Mouse (Mus musculus) right cerebral cortex, postnatal 4 days (tissue): ENCODE measurements around the gene Crim1.

Experiments
- DNase-seq: peaks from one replicate; pipeline ENCODE4 v3.0.0-alpha.2; 2022

Crim1 gene

GRCm38 (mm10) chr17:78331438-78331837 lies 131.4 kb downstream of the Crim1 start:
- no peak for DNase-seq

DNA sequence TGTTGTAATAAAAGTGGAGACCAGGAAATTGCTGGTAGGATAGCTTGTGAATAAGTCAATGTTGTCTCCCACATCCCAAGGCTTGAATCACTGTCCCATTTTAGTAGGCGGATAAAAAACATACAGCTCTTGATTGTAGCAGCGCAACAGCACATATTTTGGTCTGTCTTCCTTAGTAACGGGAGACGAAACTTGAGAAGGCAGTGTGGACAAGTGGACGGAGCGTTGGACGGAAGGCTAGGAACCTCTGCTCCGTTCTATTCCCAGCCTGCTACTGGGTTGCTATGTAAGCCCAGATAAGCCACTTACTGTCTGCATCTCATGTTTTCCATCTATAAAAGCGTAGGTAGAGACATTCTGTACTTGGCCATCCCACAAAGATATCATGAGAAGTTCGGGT lies 133.2 kb downstream of the Crim1 start:
- no peak for DNase-seq

- no peak for DNase-seq
These were observed 135.2 kb downstream of the Crim1 start for GRCm38 (mm10) chr17:78335250-78335649.

DNA sequence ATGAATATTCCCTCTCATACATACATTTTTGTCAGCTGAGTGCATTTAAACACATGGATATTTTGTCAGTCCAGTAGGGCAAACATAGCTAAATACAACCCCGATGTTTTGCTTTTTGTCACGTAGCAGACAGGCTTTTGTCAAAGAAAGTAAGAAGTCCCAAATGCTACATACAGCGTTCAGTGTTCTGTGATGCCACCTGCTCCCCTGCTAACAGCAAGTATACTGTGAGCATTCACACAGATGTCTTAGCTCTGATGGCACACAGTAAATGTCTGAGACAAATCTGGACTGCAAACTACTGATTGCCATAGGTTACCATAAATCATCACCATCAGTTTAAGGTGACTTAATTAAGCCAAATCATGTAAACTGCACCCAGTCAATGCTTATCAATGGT lies 143.6 kb downstream of the Crim1 start:
- DNase-seq: no peak

GRCm38 (mm10) chr17:78347111-78347801 lies 147.2 kb downstream of the Crim1 start:
- no peak for DNase-seq

GRCm38 (mm10) chr17:78351676-78352499 lies 151.8 kb downstream of the Crim1 start:
- no peak for DNase-seq

DNA sequence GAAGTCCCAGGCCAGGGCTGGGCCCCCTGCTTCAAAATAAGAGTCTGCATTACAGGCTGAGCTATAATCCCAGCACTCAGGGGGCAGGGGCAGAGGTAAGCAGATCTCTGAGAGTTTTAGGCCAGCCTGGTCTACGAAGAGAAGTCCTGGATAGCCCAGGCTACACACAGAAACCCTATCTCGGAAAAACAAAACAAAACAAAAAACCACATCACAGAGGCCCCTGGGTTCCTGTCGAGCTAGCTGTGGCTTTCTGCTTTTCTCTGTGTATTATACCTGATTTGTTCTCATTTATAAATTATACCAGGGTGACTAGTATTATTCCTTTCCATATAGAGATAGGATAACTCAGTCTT lies 152.4 kb downstream of the Crim1 start:
- no peak for DNase-seq

DNA sequence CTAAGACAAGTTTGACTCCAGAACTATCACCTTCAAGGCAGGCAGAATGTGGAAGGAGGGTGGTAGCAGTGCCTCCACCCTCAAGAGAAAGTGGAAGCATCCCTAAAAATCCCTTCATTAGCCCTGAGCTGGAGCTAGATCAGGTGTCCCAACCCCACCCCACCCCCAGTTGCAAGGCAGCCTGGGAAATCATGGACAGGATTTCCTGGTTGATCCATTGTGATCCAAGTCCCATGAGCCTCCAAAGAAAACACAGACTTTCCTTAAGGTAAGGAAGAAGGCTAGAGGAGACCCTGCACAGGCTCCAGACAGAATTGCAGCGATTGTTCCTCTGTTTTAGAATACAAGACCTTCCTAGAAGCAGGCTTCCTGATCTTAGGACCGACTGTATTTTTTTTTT lies 154.4 kb downstream of the Crim1 start:
- DNase-seq: no peak

- no peak for DNase-seq
These were observed 154.8 kb downstream of the Crim1 start for GRCm38 (mm10) chr17:78354871-78355270.

DNA sequence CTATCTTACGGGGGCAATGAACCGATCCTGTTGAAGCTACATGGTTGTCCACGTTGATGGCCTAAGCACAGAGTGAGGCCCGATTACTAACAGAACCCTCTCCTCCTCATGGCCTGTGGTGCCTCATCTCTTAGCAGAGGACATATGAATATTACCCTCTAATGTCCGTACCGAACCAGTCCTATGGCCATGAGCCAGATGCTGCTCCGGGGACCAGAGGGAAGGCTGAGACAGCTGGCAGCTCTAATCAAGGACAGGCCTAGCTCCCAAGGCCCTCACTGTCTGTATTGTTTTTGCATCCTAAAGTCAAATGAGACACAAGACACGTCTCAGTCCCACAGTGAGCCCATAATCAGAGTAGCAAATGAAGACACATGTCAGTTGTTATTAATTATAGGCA lies 155.6 kb downstream of the Crim1 start:
- no peak for DNase-seq

DNA sequence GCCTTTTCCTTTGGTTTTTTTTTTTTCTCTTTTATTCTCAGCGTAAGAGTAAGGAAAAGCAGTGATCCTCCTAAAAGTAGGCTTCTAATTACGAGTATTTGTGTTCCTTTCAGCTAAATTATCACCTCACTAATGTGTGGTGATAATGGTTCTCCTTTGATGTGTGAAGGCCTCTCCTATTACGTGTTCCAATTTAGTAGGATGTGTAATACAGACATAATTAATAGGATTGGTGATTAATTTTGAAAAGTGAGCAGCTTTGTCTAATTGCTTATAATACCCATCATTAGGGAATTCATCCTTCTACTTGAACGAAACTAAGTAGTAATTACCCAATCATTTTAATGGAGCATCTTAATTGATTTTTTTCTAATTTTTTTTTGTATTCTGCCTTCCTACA lies 157.7 kb downstream of the Crim1 start:
- no peak for DNase-seq

GRCm38 (mm10) chr17:78358251-78358726 lies 158.2 kb downstream of the Crim1 start:
- DNase-seq: no peak

GRCm38 (mm10) chr17:78361939-78362728 lies 162.1 kb downstream of the Crim1 start:
- no peak for DNase-seq

GRCm38 (mm10) chr17:78364555-78365302 lies 164.7 kb downstream of the Crim1 start:
- DNase-seq: no peak

- no peak for DNase-seq
These were observed 166.0 kb downstream of the Crim1 start for GRCm38 (mm10) chr17:78366070-78366469.

- DNase-seq: no peak
These were observed 168.4 kb downstream of the Crim1 start for GRCm38 (mm10) chr17:78368481-78368880.

- no peak for DNase-seq
These were observed 170.4 kb downstream of the Crim1 start for GRCm38 (mm10) chr17:78370445-78370844.

DNA sequence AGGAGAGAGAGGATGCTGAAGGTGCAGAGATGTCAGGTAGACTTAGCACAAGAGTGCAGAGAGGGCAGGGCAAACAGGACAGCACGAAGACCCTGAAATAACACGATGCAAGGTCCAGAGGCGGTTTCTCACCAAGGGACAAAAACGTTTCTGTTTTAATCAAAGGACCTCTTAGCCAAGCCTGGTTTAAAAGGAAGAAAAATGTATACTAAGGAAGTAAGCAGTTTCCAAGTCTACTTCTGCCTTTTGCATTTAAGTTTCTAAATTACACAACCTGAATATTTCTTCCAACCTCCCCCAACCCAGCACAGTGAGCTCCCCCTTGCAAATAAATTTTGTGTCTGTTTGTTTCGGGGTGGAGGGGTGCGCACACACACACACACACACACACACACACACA lies 173.1 kb downstream of the Crim1 start:
- no peak for DNase-seq

DNA sequence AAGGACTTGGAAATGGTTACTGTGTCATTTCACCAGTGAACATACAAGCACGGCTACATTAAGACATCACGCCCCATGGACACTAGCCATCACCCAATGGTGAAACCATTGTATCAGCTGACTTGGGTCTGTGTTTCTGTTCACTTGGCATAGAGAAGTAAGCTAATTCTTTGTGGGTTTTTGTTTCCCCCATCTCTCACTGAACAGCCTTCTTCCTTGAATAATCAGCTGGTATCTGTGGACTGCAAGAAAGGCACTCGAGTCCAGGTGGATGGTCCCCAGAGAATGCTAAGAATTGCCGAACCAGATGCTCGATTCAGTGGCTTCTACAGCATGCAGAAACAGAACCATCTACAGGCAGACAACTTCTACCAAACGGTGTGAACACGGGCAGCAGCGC lies 173.8 kb downstream of the Crim1 start:
- DNase-seq: no peak

- DNase-seq: no peak
These were observed 174.7 kb downstream of the Crim1 start for GRCm38 (mm10) chr17:78374756-78375155.

- no peak for DNase-seq
These were observed 176.5 kb downstream of the Crim1 start for GRCm38 (mm10) chr17:78376587-78376986.

GRCm38 (mm10) chr17:78379079-78379729 lies 179.2 kb downstream of the Crim1 start:
- DNase-seq: no peak
